Comparison of ENCODE assay signal across 15 mouse cellular contexts in genomic region chr4:156034301-156034700, GRCm38 (mm10). TPM values are rescaled to one million over a fixed set of nuclear protein-coding genes. Genes with fewer than 3 reads are reported as not detected.
DNase-seq lines count a peak whose midpoint lies in the region; ATAC-seq and TF ChIP-seq lines count a peak whose summit lies in the region.
"Had no signal": no experiment of that assay in that cellular context is flagged by ENCODE, and none has a peak within 500 bp of the region (broad histone marks: within the 10 kb centered on the region; RNA-seq: fewer than 3 reads in every experiment).

No protein-coding gene starts in this region.

- no peak for TF ChIP-seq POLR2A in heart, adult 2 months (IDR thresholded peaks at IDR 0.05; ENCODE audit: insufficient read depth, low read depth, low read length)

- no peak overlapping the region; the same call in 1 of the 2 replicates for H3K4me2 ChIP-seq in heart, embryonic 13.5 days
- H3K4me2 ChIP-seq in forebrain, embryonic 15.5 days (replicated peaks) = no peak overlapping the region
- H3K4me2 ChIP-seq in liver, postnatal 0 days (ENCODE audit: low read depth, low read length) = no peak overlapping the region

- TF ChIP-seq CTCF in heart, adult 2 months (IDR thresholded peaks at IDR 0.05) = no peak
- no peak for TF ChIP-seq CTCF in liver, postnatal 0 days (IDR thresholded peaks at IDR 0.05; ENCODE audit: low read depth)

- H3K9me3 ChIP-seq in heart, embryonic 13.5 days = no peaks in the 10 kb centered on the region
- H3K9me3 ChIP-seq in forebrain, embryonic 15.5 days = no peaks in the 10 kb centered on the region
- no peaks in the 10 kb centered on the region for H3K9me3 ChIP-seq in liver, postnatal 0 days (ENCODE audit: low read length)

- no peak for TF ChIP-seq EP300 in heart, adult 2 months (IDR thresholded peaks at IDR 0.05; ENCODE audit: insufficient read depth, low read depth, low read length)
- TF ChIP-seq EP300 in liver, postnatal 0 days (IDR thresholded peaks at IDR 0.05; ENCODE audit: low read depth) = no peak

- ATAC-seq in heart, embryonic 13.5 days (ENCODE audit: extremely low read depth, insufficient number of reproducible peaks, low FRiP score, low TSS enrichment) = no peak
- ATAC-seq in forebrain, embryonic 15.5 days (replicated peaks) = no peak
- ATAC-seq in liver, postnatal 0 days = no peak
- ATAC-seq: intestine, postnatal 0 days had no signal

- no peaks in the 10 kb centered on the region for H3K79me2 ChIP-seq in heart, adult 2 months (replicated peaks; ENCODE audit: control insufficient read depth, insufficient read depth, low read length)

- peaks cover 29% of the 10 kb centered on the region for H3K27me3 ChIP-seq in heart, embryonic 13.5 days (replicated peaks)
- H3K27me3 ChIP-seq in heart, adult 2 months (ENCODE audit: control insufficient read depth, insufficient read depth, low read length) = peaks cover 2% of the 10 kb centered on the region; the same call in 1 of the 2 replicates
- peaks cover 21% of the 10 kb centered on the region for H3K27me3 ChIP-seq in forebrain, embryonic 15.5 days
- H3K27me3 ChIP-seq in liver, postnatal 0 days (ENCODE audit: insufficient read depth, low read length) = peaks cover 19% of the 10 kb centered on the region
- H3K27me3 ChIP-seq: CH12.LX had no signal

- peak overlapping the region; percentile 41; the same call in 1 of the 2 replicates for H3K4me3 ChIP-seq in heart, embryonic 13.5 days
- no peak overlapping the region for H3K4me3 ChIP-seq in heart, adult 2 months
- 0 out of 2 replicates have a peak overlapping the region, but pooled peaks have one; percentile 23 for H3K4me3 ChIP-seq in forebrain, embryonic 15.5 days
- H3K4me3 ChIP-seq in liver, postnatal 0 days (ENCODE audit: low read depth, low read length) = no peak overlapping the region

- WGBS in heart, embryonic 13.5 days = 67% methylated on average over 4 of the region's 4 CpGs
- 74% methylated on average over 4 of the region's 4 CpGs for WGBS in heart, adult 2 months
- 45% methylated on average over 4 of the region's 4 CpGs for WGBS in forebrain, embryonic 15.5 days
- 75% methylated on average over 4 of the region's 4 CpGs for WGBS in liver, postnatal 0 days (ENCODE audit: insufficient replicate concordance)

- no peak overlapping the region for H3K9ac ChIP-seq in heart, embryonic 13.5 days
- no peak overlapping the region for H3K9ac ChIP-seq in heart, adult 2 months (ENCODE audit: low read depth, low read length)
- H3K9ac ChIP-seq in forebrain, embryonic 15.5 days (replicated peaks) = no peak overlapping the region
- H3K9ac ChIP-seq in liver, postnatal 0 days (replicated peaks) = no peak overlapping the region
- H3K9ac ChIP-seq: liver, embryonic 14.5 days had no signal

- intact Hi-C loops in heart, adult 2 months (cut with DNase I) = loop anchor here (5.0 kb wide), 1 partner anchor 42 kb away; the partner anchor contains the start of genes B3galt6 and Sdf4

- peaks cover 33% of the 10 kb centered on the region for H3K4me1 ChIP-seq in heart, embryonic 13.5 days
- peaks cover 14% of the 10 kb centered on the region for H3K4me1 ChIP-seq in heart, adult 2 months (ENCODE audit: control insufficient read depth, insufficient read depth, low read length)
- peaks cover 37% of the 10 kb centered on the region for H3K4me1 ChIP-seq in forebrain, embryonic 15.5 days
- peaks cover 29% of the 10 kb centered on the region for H3K4me1 ChIP-seq in liver, postnatal 0 days (ENCODE audit: insufficient read depth)

- peaks cover 5% of the 10 kb centered on the region for H3K36me3 ChIP-seq in heart, embryonic 13.5 days
- H3K36me3 ChIP-seq in heart, adult 2 months (ENCODE audit: control insufficient read depth, insufficient read depth, low read length) = no peaks in the 10 kb centered on the region
- no peaks in the 10 kb centered on the region for H3K36me3 ChIP-seq in forebrain, embryonic 15.5 days
- H3K36me3 ChIP-seq in liver, postnatal 0 days (replicated peaks; ENCODE audit: insufficient read depth, low read length) = no peaks in the 10 kb centered on the region

- DNase-seq in heart, adult 2 months = no peak
- peak; percentile 5 for DNase-seq in retina, embryonic 14.5 days (ENCODE audit: low spot score)
- no peak for DNase-seq in retina, postnatal 1 day
- DNase-seq in naive thymus-derived CD4-positive, alpha-beta T cell, adult 2 months (ENCODE audit: low read depth) = peak; percentile 26
- no peak for DNase-seq in right cerebral cortex, postnatal 25 days
- DNase-seq in liver, postnatal 0 days = no peak
- DNase-seq: adrenal gland, postnatal 36 days had no signal

- no peak overlapping the region for H3K27ac ChIP-seq in heart, embryonic 13.5 days (replicated peaks)
- no peak overlapping the region for H3K27ac ChIP-seq in heart, adult 2 months
- no peak overlapping the region for H3K27ac ChIP-seq in forebrain, embryonic 15.5 days (replicated peaks)
- H3K27ac ChIP-seq in liver, postnatal 0 days (ENCODE audit: low read depth) = no peak overlapping the region
- H3K27ac ChIP-seq: liver, embryonic 14.5 days; macrophage had no signal

RNA-seq across cellular contexts. Expression of gene Tnfrsf18, which starts 8.3 kb away (rescaled TPM):
- 1.9 and 2.0 TPM in 2 replicates for polyA plus RNA-seq in heart, embryonic 13.5 days (2015; fragmentation: Nextera tagmentation; extraction: Ambion mirVana)
- total RNA-seq in heart, adult 2 months (2021) = under 1 TPM in 1 of 2 experiments, not detected in 1; 0.31 TPM
- polyA plus RNA-seq in heart, adult 2 months (2012; rRNA removed) = 0.80 and 0.82 TPM in 2 replicates
- 0.66 and 1.5 TPM in 2 replicates for polyA plus RNA-seq in forebrain, embryonic 15.5 days (2015; fragmentation: Nextera tagmentation; extraction: Ambion mirVana)
- 0.78 and 1.2 TPM in 2 replicates for polyA plus RNA-seq in liver, postnatal 0 days (2015; fragmentation: Nextera tagmentation; extraction: Ambion mirVana)
- total RNA-seq: gastrocnemius, adult 8-10 months; left cerebral cortex, adult 18-20 months had no signal

RNA-seq across cellular contexts. Expression of gene Tnfrsf4, which starts 20.7 kb away (rescaled TPM):
- 0.42 and 0.47 TPM in 2 replicates for polyA plus RNA-seq in heart, embryonic 13.5 days (2015; fragmentation: Nextera tagmentation; extraction: Ambion mirVana)
- not detected for total RNA-seq in heart, adult 2 months (2021)
- 1.1 and 1.4 TPM in 2 replicates for polyA plus RNA-seq in heart, adult 2 months (2012; rRNA removed)
- 0.83 and 0.95 TPM in 2 replicates for polyA plus RNA-seq in forebrain, embryonic 15.5 days (2015; fragmentation: Nextera tagmentation; extraction: Ambion mirVana)
- 0.26 and 0.36 TPM in 2 replicates for polyA plus RNA-seq in liver, postnatal 0 days (2015; fragmentation: Nextera tagmentation; extraction: Ambion mirVana)

RNA-seq across cellular contexts. Expression of gene Ttll10, which starts 24.9 kb away (rescaled TPM):
- polyA plus RNA-seq in heart, embryonic 13.5 days (2015; fragmentation: Nextera tagmentation; extraction: Ambion mirVana) = 0.60 and 0.66 TPM in 2 replicates
- total RNA-seq in heart, adult 2 months (2021) = not detected
- 0.32 and 1.1 TPM in 2 replicates for polyA plus RNA-seq in heart, adult 2 months (2012; rRNA removed)
- not detected in 2 replicates for polyA plus RNA-seq in forebrain, embryonic 15.5 days (2015; fragmentation: Nextera tagmentation; extraction: Ambion mirVana)
- 0.15 and 0.31 TPM in 2 replicates for polyA plus RNA-seq in liver, postnatal 0 days (2015; fragmentation: Nextera tagmentation; extraction: Ambion mirVana)
- total RNA-seq: gastrocnemius, adult 8-10 months; left cerebral cortex, adult 18-20 months had no signal
- polyA plus RNA-seq: macrophage had no signal

RNA-seq across cellular contexts. Expression of gene Sdf4, which starts 41.6 kb away (rescaled TPM):
- polyA plus RNA-seq in heart, embryonic 13.5 days (2015; fragmentation: Nextera tagmentation; extraction: Ambion mirVana) = 127 and 136 TPM in 2 replicates
- total RNA-seq in heart, adult 2 months (2021) = 10 to 100 TPM; 79.2 to 91.0 TPM
- 23.7 and 37.1 TPM in 2 replicates for polyA plus RNA-seq in heart, adult 2 months (2012; rRNA removed)
- polyA plus RNA-seq in forebrain, embryonic 15.5 days (2015; fragmentation: Nextera tagmentation; extraction: Ambion mirVana) = 114 and 117 TPM in 2 replicates
- polyA plus RNA-seq in liver, postnatal 0 days (2015; fragmentation: Nextera tagmentation; extraction: Ambion mirVana) = 91.5 and 94.2 TPM in 2 replicates

RNA-seq across cellular contexts. Expression of gene B3galt6, which starts 41.9 kb away (rescaled TPM):
- 8.8 and 10.7 TPM in 2 replicates for polyA plus RNA-seq in heart, embryonic 13.5 days (2015; fragmentation: Nextera tagmentation; extraction: Ambion mirVana)
- total RNA-seq in heart, adult 2 months (2021) = 1 to 10 TPM; 2.5 to 3.0 TPM
- polyA plus RNA-seq in heart, adult 2 months (2012; rRNA removed) = 2.7 and 3.6 TPM in 2 replicates
- 27.8 and 30.2 TPM in 2 replicates for polyA plus RNA-seq in forebrain, embryonic 15.5 days (2015; fragmentation: Nextera tagmentation; extraction: Ambion mirVana)
- 3.5 and 4.7 TPM in 2 replicates for polyA plus RNA-seq in liver, postnatal 0 days (2015; fragmentation: Nextera tagmentation; extraction: Ambion mirVana)

Comparison
In these comparisons a context has a peak if more than half of its experiments do, and no peak if none do; other contexts are left out.
1. H3K4me3 ChIP-seq: peak in heart, embryonic 13.5 days (single experiment) and forebrain, embryonic 15.5 days (single experiment); none in heart, adult 2 months (single experiment) and liver, postnatal 0 days (single experiment).
2. DNase-seq: peak in retina, embryonic 14.5 days (single experiment) and naive thymus-derived CD4-positive, alpha-beta T cell, adult 2 months (single experiment); none in heart, adult 2 months (0 of 2), retina, postnatal 1 day (single experiment), right cerebral cortex, postnatal 25 days (single experiment) and liver, postnatal 0 days (single experiment).